Mouse (Mus musculus) midbrain, embryonic 16.5 days (tissue): ENCODE results near the gene Fam89b. TPM values are rescaled to one million over a fixed set of nuclear protein-coding genes. Genes with fewer than 3 reads are reported as not detected.
"Not testable (repeated sequence)": the region's sequence is repeated elsewhere in the genome, so short reads cannot be mapped to it uniquely, and the experiment has no call there.

Experiments used
- ATAC-seq: fragments of 200-750 bp; cut with Nextera tagmentation; 2 replicates; pipeline ENCODE4 v1.8.0; 2017; ENCODE audit warnings: moderate TSS enrichment
- H3K27ac ChIP-seq: fragments of 300-500 bp; sonication (generic); 2 replicates; pipeline ENCODE4 v1.5.1; 2014; ENCODE audit warnings: mild to moderate bottlenecking, low read length, mixed read lengths
- H3K27me3 ChIP-seq: fragments of 300-500 bp; sonication (generic); 2 replicates; pipeline ENCODE4 v1.6.1; 2014; ENCODE audit warnings: low read depth, low read length, mixed read lengths; ENCODE audit not compliant: control insufficient read depth, insufficient read depth
- H3K36me3 ChIP-seq: fragments of 300-500 bp; sonication (generic); 2 replicates; pipeline ENCODE4 v1.6.1; 2014; ENCODE audit warnings: mild to moderate bottlenecking, low read length, moderate library complexity, mixed read lengths; ENCODE audit not compliant: control insufficient read depth, insufficient read depth
- H3K4me1 ChIP-seq: fragments of 300-500 bp; sonication (generic); 2 replicates; pipeline ENCODE4 v1.6.1; 2014; ENCODE audit warnings: mild to moderate bottlenecking, low read length, mixed read lengths; ENCODE audit not compliant: control insufficient read depth, insufficient read depth
- H3K4me2 ChIP-seq: fragments of 300-500 bp; sonication (generic); 2 replicates; pipeline ENCODE4 v1.6.1; 2014; ENCODE audit warnings: mild to moderate bottlenecking, low read length, mixed read lengths
- H3K4me3 ChIP-seq: fragments of 300-500 bp; sonication (generic); 2 replicates; pipeline ENCODE4 v1.5.1; 2014; ENCODE audit warnings: low read depth, mild to moderate bottlenecking, low read length, moderate library complexity, mixed read lengths
- H3K9ac ChIP-seq: fragments of 300-500 bp; sonication (generic); 2 replicates; pipeline ENCODE4 v1.6.1; 2014; ENCODE audit warnings: low read depth, low read length, mixed read lengths
- H3K9me3 ChIP-seq: fragments of 300-500 bp; sonication (generic); replicated peaks from 2 replicates; pipeline ENCODE4 v1.6.1; 2014; ENCODE audit warnings: mild to moderate bottlenecking, low read length, mixed read lengths; ENCODE audit not compliant: control insufficient read depth, poor library complexity, severe bottlenecking
- WGBS: fragments of 180-500 bp; shearing (Covaris S2); extraction: QIAGEN DNeasy Blood & Tissue Kit; methylation state at CpG from one replicate; pipeline ENCODE4 v1.1.7; 2014; 5-methylcytosine and 5-hydroxymethylcytosine counted together
- polyA plus RNA-seq: library from polyadenylated mRNA; unstranded; fragments of >200 nt; fragmentation: Nextera tagmentation; extraction: Ambion mirVana; gene quantifications from 2 replicates; pipeline ENCODE4 v1.2.1, GENCODE M21; 2015

Gene Fam89b
- polyA plus RNA-seq, 1 experiment from 2014 or later, result 116 TPM

GRCm38 (mm10) chr19:5689565-5690342, 39.7 kb downstream of the Fam89b start:
- 9% methylated on average over 42 of the region's 42 CpGs for WGBS

DNA sequence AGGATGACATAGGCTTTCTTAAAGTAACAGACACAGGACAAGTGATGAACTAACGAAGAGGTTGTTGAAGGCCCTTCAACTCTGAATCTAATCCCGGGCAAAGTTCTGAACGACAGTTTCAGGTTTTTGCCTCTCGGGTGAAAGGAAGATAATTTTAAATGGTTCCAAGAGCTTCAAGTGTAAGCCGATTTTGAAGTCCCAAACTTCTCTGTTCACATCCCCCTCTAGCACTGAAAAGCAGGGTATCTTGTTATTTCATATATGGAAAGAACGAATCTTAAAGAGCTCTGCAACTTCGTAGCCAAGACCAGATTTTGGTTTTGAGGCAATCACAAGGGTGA, 40.4 kb downstream of the Fam89b start:
- H3K4me2 ChIP-seq, result peak overlapping the region; percentile 98
- H3K9ac ChIP-seq, result peak overlapping the region; percentile 62
- ATAC-seq, result no peak
- peak overlapping the region; percentile 79 for H3K27ac ChIP-seq
- H3K27me3 ChIP-seq, result no peaks in the 10 kb centered on the region
- H3K36me3 ChIP-seq, result peaks cover 18% of the 10 kb centered on the region
- H3K4me1 ChIP-seq, result peaks cover 36% of the 10 kb centered on the region
- H3K4me3 ChIP-seq, result peak overlapping the region; percentile 70
- no peaks in the 10 kb centered on the region for H3K9me3 ChIP-seq
- under 1% methylated on average over 7 of the region's 7 CpGs for WGBS

More at GRCm38 (mm10) chr19:5689565-5690342, 39.7 kb downstream of the Fam89b start:
- H3K9ac ChIP-seq, result peak overlapping the region; percentile 62
- no peaks in the 10 kb centered on the region for H3K27me3 ChIP-seq
- peak; percentile 9; the same call in 1 of the 2 replicates for ATAC-seq
- H3K4me2 ChIP-seq, result peak overlapping the region; percentile 98
- peak overlapping the region; percentile 79 for H3K27ac ChIP-seq
- H3K4me1 ChIP-seq, result peaks cover 36% of the 10 kb centered on the region
- H3K9me3 ChIP-seq, result no peaks in the 10 kb centered on the region
- peaks cover 16% of the 10 kb centered on the region for H3K36me3 ChIP-seq
- peak overlapping the region; percentile 70 for H3K4me3 ChIP-seq

GRCm38 (mm10) chr19:5688200-5689087, 41.0 kb downstream of the Fam89b start, which contains the start of the genes Map3k11 and Pcnx3:
TSS of gene Map3k11 (plus strand) at chr19:5688742.
TSS of gene Pcnx3 (minus strand) at chr19:5688908.
- ATAC-seq, result peak; percentile 96
- Histone ChIP-seq H3K27ac (peak within 1 kb of the TSS; percentile 79), H3K27me3 (no peaks in the 10 kb centered on the region), H3K4me2 (peak within 1 kb of the TSS; percentile 98), H3K4me3 (peak within 1 kb of the TSS; percentile 70), H3K9ac (peak within 1 kb of the TSS; percentile 84), H3K9me3 (no peaks in the 10 kb centered on the region), H3K4me1 (peaks cover 36% of the 10 kb centered on the region), H3K36me3 (peaks cover 22% of the 10 kb centered on the region)
- under 1% methylated on average over 69 of the region's 69 CpGs for WGBS

GRCm38 (mm10) chr19:5687738-5688137, 41.7 kb downstream of the Fam89b start:
- peaks cover 36% of the 10 kb centered on the region for H3K4me1 ChIP-seq
- H3K27ac ChIP-seq, result peak overlapping the region; percentile 79; the same call in 1 of the 2 replicates
- peak overlapping the region; percentile 70 for H3K4me3 ChIP-seq
- WGBS, result 21% methylated on average over 9 of the region's 9 CpGs
- H3K36me3 ChIP-seq, result peaks cover 29% of the 10 kb centered on the region
- peak overlapping the region; percentile 98 for H3K4me2 ChIP-seq
- H3K9me3 ChIP-seq, result no peaks in the 10 kb centered on the region
- no peaks in the 10 kb centered on the region for H3K27me3 ChIP-seq
- no peak for ATAC-seq
- H3K9ac ChIP-seq, result peak overlapping the region; percentile 84

DNA sequence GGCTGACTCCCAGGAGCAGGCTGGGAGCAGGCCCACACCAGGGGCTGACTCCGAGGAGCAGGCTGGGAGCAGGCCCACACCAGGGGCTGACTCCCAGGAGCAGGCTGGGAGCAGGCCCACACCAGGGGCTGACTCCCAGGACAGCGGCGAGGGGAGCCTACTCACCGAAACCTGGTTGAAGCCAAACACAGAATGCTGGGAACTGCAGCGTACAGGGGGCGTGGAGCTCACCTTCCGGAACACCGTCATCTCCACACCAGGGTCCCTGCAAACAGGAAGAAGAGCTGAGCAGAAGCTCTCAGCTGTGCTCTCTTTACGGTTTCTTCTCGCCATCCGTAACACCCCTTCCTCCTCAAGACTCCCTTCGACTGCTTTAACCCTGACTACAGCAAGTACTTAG, 42.5 kb downstream of the Fam89b start:
- not testable (repeated sequence) for H3K4me3 ChIP-seq, ATAC-seq, H3K27ac ChIP-seq, H3K9me3 ChIP-seq, H3K27me3 ChIP-seq, H3K9ac ChIP-seq
- peaks cover 34% of the 10 kb centered on the region for H3K36me3 ChIP-seq
- WGBS, result 90% methylated on average over 11 of the region's 12 CpGs
- H3K4me2 ChIP-seq, result peak overlapping the region; percentile 98
- peaks cover 31% of the 10 kb centered on the region for H3K4me1 ChIP-seq

- no peak for ATAC-seq
- Histone ChIP-seq H3K9me3 (no peaks in the 10 kb centered on the region), H3K4me3 (no peak overlapping the region), H3K4me2 (no peak overlapping the region), H3K27ac (no peak overlapping the region), H3K9ac (no peak overlapping the region), H3K36me3 (peaks cover 39% of the 10 kb centered on the region), H3K4me1 (peaks cover 30% of the 10 kb centered on the region), H3K27me3 (no peaks in the 10 kb centered on the region)
- WGBS, result 94% methylated on average over 13 of the region's 13 CpGs
Observed at GRCm38 (mm10) chr19:5686437-5686836, 43.0 kb downstream of the Fam89b start.

- peaks cover 43% of the 10 kb centered on the region for H3K36me3 ChIP-seq
- 97% methylated on average over 11 of the region's 11 CpGs for WGBS
- no peak for ATAC-seq
Observed at GRCm38 (mm10) chr19:5685861-5686260, 43.6 kb downstream of the Fam89b start.

GRCm38 (mm10) chr19:5685431-5685830, 44.0 kb downstream of the Fam89b start:
- H3K36me3 ChIP-seq, result peaks cover 43% of the 10 kb centered on the region
- WGBS, result 94% methylated on average over 19 of the region's 19 CpGs

More at GRCm38 (mm10) chr19:5685861-5686260, 43.6 kb downstream of the Fam89b start:
- Histone ChIP-seq H3K9ac (no peak overlapping the region), H3K4me2 (no peak overlapping the region), H3K27ac (no peak overlapping the region), H3K27me3 (no peaks in the 10 kb centered on the region), H3K9me3 (no peaks in the 10 kb centered on the region), H3K4me1 (peaks cover 24% of the 10 kb centered on the region), H3K4me3 (no peak overlapping the region)

More at GRCm38 (mm10) chr19:5685431-5685830, 44.0 kb downstream of the Fam89b start:
- H3K4me2 ChIP-seq, result no peak overlapping the region
- no peak overlapping the region for H3K27ac ChIP-seq
- no peak overlapping the region for H3K4me3 ChIP-seq
- no peaks in the 10 kb centered on the region for H3K9me3 ChIP-seq
- H3K27me3 ChIP-seq, result no peaks in the 10 kb centered on the region
- H3K4me1 ChIP-seq, result peaks cover 20% of the 10 kb centered on the region
- no peak for ATAC-seq
- no peak overlapping the region for H3K9ac ChIP-seq
